Mouse (Mus musculus): ENCODE measurements around the gene Gmeb2.

Gene Gmeb2

DNA sequence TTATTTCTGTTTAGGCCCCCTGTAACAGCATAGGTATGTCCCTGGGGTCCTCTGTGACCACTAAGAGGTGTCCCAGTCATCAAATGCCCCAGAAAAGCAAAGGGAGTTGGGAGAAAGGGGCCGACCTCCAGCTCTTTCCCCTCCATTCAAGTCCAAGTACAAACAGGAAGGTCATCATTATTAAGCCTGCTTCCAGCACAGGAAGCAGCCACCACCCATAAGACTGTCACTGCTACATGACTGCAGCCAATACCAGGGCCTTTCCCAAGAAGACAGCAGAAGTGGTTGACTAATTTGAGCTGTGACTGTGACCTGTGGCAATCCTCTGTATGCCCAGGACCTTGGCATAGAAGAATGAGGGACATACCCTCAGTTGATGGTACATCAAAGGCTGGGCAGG lies 59.5 kb downstream of the Gmeb2 start:
- CTCF ChIA-PET, result interaction anchor here (0.6 kb wide), 1 partner anchor 103 kb away, joined by 9 read pairs; no protein-coding TSS in a partner anchor

DNA sequence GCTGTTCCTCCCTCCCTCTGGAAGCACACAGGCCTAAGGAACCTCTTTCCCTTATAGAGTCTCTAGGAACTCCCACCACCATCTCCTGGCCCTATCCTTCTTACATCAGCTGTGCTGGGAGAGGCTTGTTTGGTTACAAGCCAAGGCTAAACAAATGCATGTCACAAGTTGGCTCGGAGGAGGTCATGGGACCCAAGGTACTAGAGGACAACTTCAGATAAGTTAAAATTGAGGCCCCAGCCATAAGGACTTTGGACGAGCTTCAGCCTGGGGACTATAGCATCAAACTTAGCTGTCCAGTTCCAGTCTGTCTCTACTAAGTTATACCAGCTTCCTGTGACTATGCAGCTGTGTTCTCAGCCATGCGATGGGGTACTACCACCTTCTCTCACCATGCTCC lies 60.7 kb downstream of the Gmeb2 start:
- CTCF ChIA-PET, result no interaction called here

DNA sequence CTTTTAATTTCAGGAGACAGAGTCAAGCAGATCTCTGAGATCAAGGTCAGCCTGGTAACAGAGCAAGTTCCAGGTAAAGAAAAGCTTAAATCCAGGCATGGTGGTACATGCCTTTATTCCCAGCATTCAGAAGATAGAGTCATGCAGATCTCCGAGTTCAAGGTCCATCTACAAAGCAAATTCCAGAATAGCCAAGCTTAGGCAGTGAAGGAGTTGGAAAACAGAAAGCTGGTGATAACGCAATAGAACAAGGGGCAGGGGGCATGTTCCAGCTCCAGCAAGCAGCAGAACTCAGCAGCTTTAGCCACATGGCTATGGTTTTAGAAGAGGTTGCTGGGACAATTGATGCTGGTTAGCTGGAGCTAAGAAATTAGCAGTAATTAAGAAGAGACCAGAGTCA lies 62.8 kb downstream of the Gmeb2 start:
- CTCF ChIA-PET, result no interaction called here

DNA sequence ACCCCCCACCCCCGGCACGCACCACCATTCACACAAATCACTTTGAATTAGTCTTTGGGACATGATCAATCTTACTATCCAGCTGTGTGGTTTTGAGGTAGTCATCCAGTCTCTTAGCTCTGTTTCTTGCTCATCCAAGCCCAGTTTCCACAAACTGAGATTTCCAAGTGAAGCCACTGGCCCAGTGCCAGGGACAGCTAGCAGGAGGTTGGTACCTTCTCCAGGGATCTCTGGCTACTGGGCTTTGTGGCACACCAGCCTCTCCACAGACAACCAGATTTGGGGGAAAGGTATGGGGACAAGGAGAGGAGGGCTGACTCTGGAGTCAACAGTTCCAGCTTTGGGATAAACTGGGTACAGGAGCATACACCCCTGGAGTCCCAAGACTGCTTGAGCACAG lies 67.5 kb downstream of the Gmeb2 start:
- CTCF ChIA-PET, result interaction anchor here (0.8 kb wide), 1 partner anchor 33 kb away, joined by 3 read pairs; the partner anchor contains the start of gene Ppdpf

DNA sequence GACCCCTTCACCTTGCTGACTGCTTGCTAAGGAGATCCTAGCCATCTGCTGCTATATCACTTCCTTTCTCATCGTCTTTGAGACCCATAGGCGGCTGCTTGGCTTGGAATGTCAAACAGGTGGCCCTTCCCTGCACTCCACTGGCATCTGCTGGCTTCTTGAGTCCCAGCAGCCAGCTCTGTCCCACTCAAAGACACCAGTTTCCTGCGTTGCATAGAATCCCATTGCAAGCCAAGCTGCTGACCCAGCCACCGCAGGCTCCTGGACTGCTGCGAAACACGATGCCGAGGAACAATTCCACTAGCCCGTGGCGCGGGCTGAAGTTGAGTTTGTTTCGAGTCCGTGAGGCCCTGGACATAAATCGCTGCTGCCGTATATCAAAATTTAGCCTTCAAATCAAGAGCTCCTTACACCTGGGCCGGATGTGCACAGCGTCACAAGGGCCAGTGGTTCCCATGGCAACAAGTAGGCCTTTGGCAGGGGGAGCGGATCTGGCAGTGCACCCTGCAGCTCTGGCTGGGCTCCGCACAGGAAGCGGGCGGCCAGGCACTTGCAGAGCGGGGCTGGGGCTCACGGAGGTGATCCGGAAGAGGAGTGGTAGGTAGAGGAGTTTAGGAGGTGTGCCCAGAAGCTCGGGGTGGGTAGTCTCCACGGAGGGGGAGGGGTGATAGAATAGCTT lies 68.2 kb downstream of the Gmeb2 start, which contains the start of gene Fndc11:
Fndc11 (plus strand) TSS at position 476 of the 679 bp plus-strand sequence.
- CTCF ChIA-PET, result interaction anchor here (0.6 to 0.8 kb wide), 2 partner anchors 33 to 76 kb away, joined by 3 to 16 read pairs; partner anchors contain the start of gene Ppdpf

DNA sequence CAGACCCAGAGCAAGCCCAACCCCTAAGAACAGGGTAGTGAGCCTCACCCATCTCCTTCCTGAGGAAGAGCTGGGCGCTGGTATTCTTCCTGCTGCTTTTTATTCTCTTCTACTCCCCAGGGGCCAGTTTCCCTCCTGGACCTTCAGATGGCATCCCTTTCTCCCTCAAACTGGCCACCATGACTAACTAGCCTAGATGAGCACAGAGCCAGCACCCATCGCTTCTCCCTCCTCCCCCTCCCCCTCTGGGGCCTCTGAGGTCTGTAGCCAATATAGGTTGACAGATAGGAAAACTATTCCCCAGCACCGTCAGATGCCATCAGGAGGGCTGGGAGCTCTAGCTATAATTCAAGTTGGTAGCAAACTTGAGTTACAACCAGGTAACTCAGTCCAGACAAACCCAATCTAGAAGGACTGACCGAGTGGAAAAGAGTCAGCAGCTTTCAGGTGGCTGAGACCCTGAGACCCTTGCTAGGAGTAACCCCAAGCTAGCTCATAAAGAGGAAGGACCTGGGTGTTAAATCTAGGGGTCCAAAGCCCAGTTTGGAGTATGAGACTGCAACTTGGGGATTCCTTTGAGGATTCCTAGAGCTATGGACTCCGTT lies 68.9 kb downstream of the Gmeb2 start:
- CTCF ChIA-PET, result interaction anchor here (0.6 kb wide), 1 partner anchor 77 kb away, joined by 16 read pairs; no protein-coding TSS in a partner anchor

DNA sequence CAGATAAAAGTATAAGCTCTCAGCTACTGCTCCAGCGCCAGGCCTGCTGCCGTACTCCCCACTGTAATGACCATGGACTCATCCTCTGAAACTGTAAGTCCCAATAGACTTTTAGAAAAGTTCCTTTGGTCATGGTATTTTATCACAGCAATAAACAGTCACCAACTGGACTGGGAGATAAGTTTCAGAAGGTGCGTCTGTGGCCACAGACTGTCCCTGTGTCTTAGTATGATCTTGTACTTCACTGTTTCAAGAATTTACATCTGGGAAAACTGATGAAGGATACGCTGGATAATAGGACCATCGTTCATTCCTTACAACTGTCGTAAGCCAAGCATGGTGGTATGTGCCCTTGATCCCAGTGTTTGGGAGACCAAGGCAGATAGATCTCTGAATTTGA lies 71.8 kb downstream of the Gmeb2 start:
- CTCF ChIA-PET, result no interaction called here

DNA sequence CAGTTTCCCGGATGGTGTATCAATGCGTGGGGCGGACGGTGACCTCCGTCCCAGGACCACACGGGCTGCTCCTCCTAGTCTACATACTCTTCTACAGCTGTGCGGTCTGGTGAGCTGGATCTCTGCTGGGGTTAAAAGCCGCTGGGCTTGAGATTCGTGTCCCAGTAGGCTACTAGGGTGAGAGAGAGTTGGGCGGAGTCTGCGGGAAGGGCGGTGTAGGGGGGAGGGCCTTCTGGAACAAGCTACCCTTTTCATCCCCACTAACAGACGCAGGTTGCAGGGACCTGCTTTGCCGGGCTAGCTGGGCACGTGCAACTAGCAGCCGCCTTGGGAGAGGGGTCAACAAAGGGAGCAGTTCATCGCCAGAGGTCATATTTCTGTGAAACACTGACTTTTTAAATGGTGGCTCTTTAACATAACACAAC lies 74.8 kb downstream of the Gmeb2 start, which contains the start of gene Srms:
Srms (minus strand) TSS at position 165 of the 425 bp plus-strand sequence.
- CTCF ChIA-PET, result no interaction called here

DNA sequence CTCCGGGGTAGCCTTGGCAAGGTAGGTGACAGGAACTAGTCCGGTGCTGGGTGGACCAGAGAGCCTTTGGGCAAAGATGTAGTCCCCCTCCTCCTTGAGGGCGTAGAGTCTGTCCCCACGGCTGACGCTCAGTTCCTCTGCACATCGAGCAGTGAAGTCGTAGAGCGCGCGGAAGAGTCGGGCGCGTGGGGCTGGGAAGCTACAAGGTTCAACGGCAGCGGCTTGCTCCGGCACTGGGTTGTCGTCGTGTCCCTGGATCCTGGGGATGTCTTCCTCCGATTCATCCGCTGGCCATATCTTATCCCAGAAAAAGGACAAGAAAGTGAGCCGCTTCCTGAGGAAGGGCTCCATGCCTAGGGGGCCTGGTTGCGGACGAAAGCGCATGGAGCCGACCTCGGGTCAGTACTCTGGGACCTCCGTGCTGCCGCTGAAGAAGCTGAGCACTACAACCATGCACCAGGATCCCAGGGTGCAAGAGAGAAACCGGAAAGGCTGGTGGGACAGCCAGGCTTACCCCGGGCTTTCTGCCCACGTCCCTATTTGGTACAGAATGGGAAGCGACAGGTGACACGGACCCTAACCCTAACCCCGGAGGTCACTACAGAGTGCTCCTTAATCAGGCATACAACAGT lies 75.3 kb downstream of the Gmeb2 start:
- CTCF ChIA-PET, result no interaction called here

DNA sequence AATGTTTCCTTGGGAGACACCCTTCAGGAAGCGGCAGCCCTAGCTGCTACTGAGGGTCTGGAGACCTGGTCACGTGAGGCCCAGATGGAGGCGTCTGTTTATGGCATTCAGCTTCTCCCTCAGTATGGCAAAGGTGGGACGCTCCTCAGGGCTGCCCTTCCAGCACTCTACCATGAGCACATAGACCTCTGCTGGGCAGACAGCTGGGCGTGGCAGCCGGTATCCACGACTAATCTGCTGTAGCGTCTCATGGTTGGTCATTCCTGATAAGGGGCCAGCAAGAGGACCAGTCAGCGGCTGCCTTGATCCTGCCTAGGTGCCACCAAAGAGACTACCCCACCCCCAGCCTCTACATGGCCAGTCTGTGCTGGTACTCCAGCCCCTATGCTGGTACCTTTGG lies 81.7 kb downstream of the Gmeb2 start:
- CTCF ChIA-PET, result no interaction called here

DNA sequence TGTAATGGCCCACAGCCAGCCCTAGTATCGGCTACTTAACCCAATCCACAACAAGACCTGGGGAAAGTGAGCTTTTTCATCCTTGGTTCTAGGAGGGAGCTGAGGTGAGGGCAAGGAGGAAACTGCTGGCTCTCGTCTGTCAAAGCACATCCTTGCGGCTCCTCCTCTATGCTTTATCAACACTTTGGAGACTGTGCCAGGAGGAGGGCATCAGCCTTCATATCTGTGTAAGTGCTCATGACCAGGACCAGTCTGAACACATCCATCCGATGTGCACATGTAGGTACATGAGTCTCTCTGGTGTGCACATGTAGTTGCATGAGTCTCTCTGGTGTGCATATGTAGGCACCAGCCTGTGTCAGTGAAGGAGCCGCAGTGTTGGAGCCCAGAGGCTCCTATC lies 82.2 kb downstream of the Gmeb2 start:
- CTCF ChIA-PET, result no interaction called here

DNA sequence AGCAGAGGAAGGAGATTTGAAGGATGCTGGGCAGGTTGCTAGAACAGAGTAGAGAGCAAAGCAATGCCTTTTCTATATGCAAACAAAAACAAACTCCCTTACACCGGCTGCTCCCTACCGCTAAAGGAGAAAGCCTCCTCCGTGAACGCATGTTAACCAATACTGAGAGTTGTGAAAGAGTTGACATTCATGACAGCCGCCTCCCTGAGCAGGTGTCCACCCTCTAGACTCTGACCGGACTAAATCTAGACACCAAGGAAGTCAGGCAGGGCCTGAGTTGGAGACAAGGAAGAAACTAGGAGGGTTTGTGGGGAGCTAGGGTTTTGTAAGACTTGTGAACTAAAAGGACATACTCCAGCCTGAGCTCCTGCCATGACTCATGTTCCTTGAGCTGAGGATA lies 84.9 kb downstream of the Gmeb2 start:
- CTCF ChIA-PET, result no interaction called here

DNA sequence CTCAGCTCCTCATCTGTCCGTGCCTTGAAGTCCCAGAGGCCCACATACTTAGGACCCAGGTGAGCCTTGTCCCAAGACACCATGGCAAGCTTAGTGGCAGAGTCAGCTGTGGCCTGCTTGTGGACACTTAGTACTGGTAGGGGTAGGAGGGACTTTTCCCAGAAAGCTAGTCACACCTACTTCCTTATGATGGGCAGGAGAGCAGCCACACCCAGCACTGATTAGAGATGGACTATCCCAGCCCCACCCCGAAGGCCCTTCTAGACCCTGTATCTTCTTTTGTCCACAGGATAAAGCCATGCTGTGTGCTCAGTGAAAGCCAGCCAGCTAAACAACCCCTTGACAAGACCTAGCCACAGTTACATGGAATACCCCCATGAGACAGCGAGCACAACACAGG lies 85.4 kb downstream of the Gmeb2 start, which contains the start of gene Ptk6:
Ptk6 (minus strand) TSS at position 368 of the 400 bp plus-strand sequence.
- CTCF ChIA-PET, result interaction anchor here (0.6 kb wide), 1 partner anchor 19 kb away, joined by 19 read pairs; no protein-coding TSS in a partner anchor

DNA sequence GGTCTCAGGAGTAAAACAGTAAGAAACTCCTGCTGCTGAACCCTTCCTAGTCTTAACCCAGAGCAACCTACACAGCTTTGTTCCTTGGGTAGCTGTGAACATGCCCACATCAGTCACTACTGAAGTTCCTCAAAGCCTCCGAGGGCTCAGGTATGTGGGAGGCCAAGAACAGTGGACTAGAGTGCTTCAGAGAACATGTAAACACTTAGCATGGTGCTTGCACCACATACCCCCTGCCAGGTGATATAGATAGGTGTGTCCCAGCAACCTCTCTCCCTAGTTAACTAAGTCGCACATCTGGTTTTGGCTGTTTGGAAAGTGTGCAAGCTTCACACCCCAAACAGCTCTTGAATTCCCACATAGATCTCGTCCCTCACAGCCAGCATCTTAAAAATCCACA lies 86.2 kb downstream of the Gmeb2 start:
- CTCF ChIA-PET, result no interaction called here

Data from spleen, embryonic (tissue).